Mouse (Mus musculus) CH12.LX (cell line): ENCODE measurements at regions not wholly inside any gene's neighbourhood (a gene's known extent, or its start where the extent isn't known, plus 50 kb on each side); places are given as distances from the start of the nearest gene placed in this dataset.

Source experiments
- DNase-seq: peaks from one replicate; pipeline ENCODE4 v3.0.0-alpha.2; 2013; ENCODE audit errors: extremely low read depth
- H3K27ac ChIP-seq: 2 replicates; pipeline ENCODE4 v1.5.1; 2012; ENCODE audit warnings: low read depth, mild to moderate bottlenecking, control low read depth, moderate library complexity; ENCODE audit not compliant: insufficient read depth
- H3K27me3 ChIP-seq: replicated peaks from 2 replicates; pipeline ENCODE3; 2012; ENCODE audit warnings: inconsistent platforms
- H3K36me3 ChIP-seq, 2 experiments: replicated peaks in 1 of 2; 2 replicates each; pipeline versions ENCODE3 to v1.6.1; 2012; ENCODE audit warnings: inconsistent platforms in 1 of 2, low read length in 1 of 2, mild to moderate bottlenecking in 1 of 2, mixed read lengths in 1 of 2, moderate library complexity in 1 of 2; ENCODE audit not compliant: control insufficient read depth in 1 of 2, insufficient read depth in 1 of 2
- H3K4me1 ChIP-seq, 2 experiments: 2 replicates each; pipeline ENCODE4 v1.6.1; 2012; ENCODE audit warnings: inconsistent platforms in 1 of 2, moderate library complexity in 1 of 2; ENCODE audit not compliant: insufficient read depth in 2 of 2, control insufficient read depth in 1 of 2
- H3K4me2 ChIP-seq: 2 replicates; pipeline ENCODE4 v1.6.1; 2012; ENCODE audit warnings: low read depth, mild to moderate bottlenecking, control low read depth; ENCODE audit not compliant: poor library complexity, insufficient read depth, severe bottlenecking
- H3K4me3 ChIP-seq, 3 experiments: fragments of 150-350 bp in 1 of 3; sonication (generic) in 1 of 3; replicated peaks in 1 of 3; 2 replicates each; pipeline versions ENCODE3 to v1.5.1; 2011 to 2012; ENCODE audit warnings: low read depth in 2 of 3, low read length in 2 of 3, mild to moderate bottlenecking in 2 of 3, moderate library complexity in 2 of 3, control low read depth in 1 of 3, improper control_type of control experiment in 1 of 3, inconsistent platforms in 1 of 3, mixed read lengths in 1 of 3; ENCODE audit not compliant: poor library complexity in 1 of 3
- H3K79me2 ChIP-seq: replicated peaks from 2 replicates; pipeline ENCODE4 v1.6.1; 2012; ENCODE audit warnings: mild to moderate bottlenecking, moderate library complexity; ENCODE audit not compliant: control insufficient read depth, poor library complexity, insufficient read depth, severe bottlenecking; ENCODE audit errors: extremely low read depth
- H3K9ac ChIP-seq: 2 replicates; pipeline ENCODE4 v1.6.1; 2012; ENCODE audit warnings: low read depth, mild to moderate bottlenecking, control low read depth, moderate library complexity; ENCODE audit not compliant: insufficient read depth
- H3K9me3 ChIP-seq: replicated peaks from 2 replicates; pipeline ENCODE3; 2012; ENCODE audit warnings: low read length, inconsistent platforms, mixed read lengths
- CHD2 ChIP-seq: IDR thresholded peaks from 2 replicates; pipeline ENCODE4 v1.6.1; 2011; ENCODE audit warnings: low read length, improper control_type of control experiment
- CTCF ChIP-seq, 2 experiments: IDR thresholded peaks in 1 of 2; conservative IDR thresholded peaks in 1 of 2; 2 replicates each; pipeline ENCODE4 v1.5.1; 2011 to 2012; ENCODE audit warnings: low read depth in 2 of 2, low read length in 2 of 2, improper control_type of control experiment in 1 of 2, inconsistent platforms in 1 of 2, mild to moderate bottlenecking in 1 of 2, moderate library complexity in 1 of 2
- E2F4 ChIP-seq: IDR thresholded peaks from 2 replicates; pipeline ENCODE4 v1.6.1; 2011; ENCODE audit warnings: low read depth, low read length, improper control_type of control experiment; ENCODE audit not compliant: insufficient replicate concordance
- EP300 ChIP-seq: IDR thresholded peaks from 2 replicates; pipeline ENCODE4 v1.6.1; 2011; ENCODE audit warnings: low read length, improper control_type of control experiment
- ETS1 ChIP-seq: conservative IDR thresholded peaks from 2 replicates; pipeline ENCODE4 v1.6.1; 2012; ENCODE audit warnings: low read depth, mild to moderate bottlenecking, inconsistent platforms, low read length, improper control_type of control experiment, moderate library complexity
- HCFC1 ChIP-seq: IDR thresholded peaks from 2 replicates; pipeline ENCODE4 v1.6.1; 2012; ENCODE audit warnings: low read depth, mild to moderate bottlenecking, inconsistent platforms, low read length, improper control_type of control experiment
- JUN ChIP-seq: IDR thresholded peaks from 2 replicates; pipeline ENCODE4 v1.6.1; 2011; ENCODE audit warnings: low read depth, mild to moderate bottlenecking, low read length, improper control_type of control experiment, moderate library complexity; ENCODE audit not compliant: insufficient read depth
- JUND ChIP-seq: conservative IDR thresholded peaks from 2 replicates; pipeline ENCODE4 v1.6.1; 2011; ENCODE audit warnings: low read depth, low read length, improper control_type of control experiment
- MAFK ChIP-seq: IDR thresholded peaks from 2 replicates; pipeline ENCODE4 v1.6.1; 2011; ENCODE audit warnings: low read length, improper control_type of control experiment; ENCODE audit not compliant: insufficient replicate concordance
- MAX ChIP-seq: IDR thresholded peaks from 2 replicates; pipeline ENCODE4 v1.6.1; 2011; ENCODE audit warnings: low read length, improper control_type of control experiment
- MXI1 ChIP-seq: IDR thresholded peaks from 2 replicates; pipeline ENCODE4 v1.6.1; 2011; ENCODE audit warnings: mild to moderate bottlenecking, low read depth, low read length, improper control_type of control experiment
- MYC ChIP-seq: IDR thresholded peaks from 2 replicates; pipeline ENCODE4 v1.6.1; 2011; ENCODE audit warnings: low read depth, mild to moderate bottlenecking, improper control_type of control experiment, low read length
- NELFE ChIP-seq: IDR thresholded peaks from 2 replicates; pipeline ENCODE4 v1.6.1; 2011; ENCODE audit warnings: low read depth, low read length, improper control_type of control experiment
- NRF1 ChIP-seq: IDR thresholded peaks from 2 replicates; pipeline ENCODE4 v1.6.1; 2014; ENCODE audit warnings: low read depth, mild to moderate bottlenecking, inconsistent platforms, low read length, improper control_type of control experiment, moderate library complexity
- POLR2A ChIP-seq: IDR thresholded peaks from 2 replicates; pipeline ENCODE4 v1.6.1; 2011; ENCODE audit warnings: low read depth, mild to moderate bottlenecking, improper control_type of control experiment, low read length
- POLR2AphosphoS2 ChIP-seq: IDR thresholded peaks from 2 replicates; pipeline ENCODE4 v1.6.1; 2011; ENCODE audit warnings: low read depth, low read length, improper control_type of control experiment
- RCOR1 ChIP-seq: conservative IDR thresholded peaks from 2 replicates; pipeline ENCODE4 v1.6.1; 2012; ENCODE audit warnings: low read depth, mild to moderate bottlenecking, inconsistent platforms, low read length, improper control_type of control experiment
- SIN3A ChIP-seq: IDR thresholded peaks from 2 replicates; pipeline ENCODE4 v1.6.1; 2012; ENCODE audit warnings: low read length, improper control_type of control experiment, inconsistent platforms
- SMC3 ChIP-seq: IDR thresholded peaks from 2 replicates; pipeline ENCODE4 v1.6.1; 2011; ENCODE audit warnings: low read depth, low read length, improper control_type of control experiment
- TCF12 ChIP-seq: IDR thresholded peaks from 2 replicates; pipeline ENCODE4 v1.6.1; 2014; ENCODE audit warnings: low read depth, mild to moderate bottlenecking, inconsistent platforms, low read length, improper control_type of control experiment
- UBTF ChIP-seq: IDR thresholded peaks from 2 replicates; pipeline ENCODE4 v1.6.1; 2012; ENCODE audit warnings: low read depth, mild to moderate bottlenecking, inconsistent platforms, low read length, improper control_type of control experiment, moderate library complexity
- USF1 ChIP-seq: IDR thresholded peaks from 2 replicates; pipeline ENCODE4 v1.6.1; 2014; ENCODE audit warnings: low read depth, mild to moderate bottlenecking, inconsistent platforms, low read length, improper control_type of control experiment
- ZC3H11A ChIP-seq: IDR thresholded peaks from 2 replicates; pipeline ENCODE4 v1.6.1; 2012; ENCODE audit warnings: low read depth, mild to moderate bottlenecking, inconsistent platforms, low read length, improper control_type of control experiment
- ZKSCAN1 ChIP-seq: IDR thresholded peaks from 2 replicates; pipeline ENCODE4 v1.6.1; 2012; ENCODE audit warnings: low read depth, inconsistent platforms, low read length, improper control_type of control experiment, borderline replicate concordance
- ZMIZ1 ChIP-seq: IDR thresholded peaks from 2 replicates; pipeline ENCODE4 v1.6.1; 2012; ENCODE audit warnings: low read depth, mild to moderate bottlenecking, inconsistent platforms, low read length, improper control_type of control experiment
- dilution Hi-C: fragments of 300-500 bp; cut with MboI; formaldehyde crosslinking; loops from 2 replicates; pipeline ENCODE4 v1.14.3; 2020; ENCODE audit warnings: low sequenced_read_pairs; ENCODE audit not compliant: extremely low pct_unique_long_range_greater_than_20kb, extremely low pct_ligation_motif_present
- in situ Hi-C: fragments of 300-500 bp; cut with MboI; formaldehyde crosslinking; loops from 3 replicates; pipeline ENCODE4 v1.14.3; 2019; ENCODE audit warnings: low sequenced_read_pairs, low pct_ligation_motif_present, low pct_unique_long_range_greater_than_20kb, mixed read lengths

- dilution Hi-C loops: no loop called here
- no peaks in the 10 kb centered on the region for H3K79me2 ChIP-seq
- H3K4me2 ChIP-seq: no peak overlapping the region
- no peaks in the 10 kb centered on the region for H3K9me3 ChIP-seq
- no peaks in the 10 kb centered on the region for H3K27me3 ChIP-seq
- no peak overlapping the region for H3K27ac ChIP-seq
- no peak overlapping the region for H3K9ac ChIP-seq
- H3K4me1 ChIP-seq: no peaks in the 10 kb centered on the region
- in situ Hi-C loops: no loop called here
- no peak for TF ChIP-seq POLR2AphosphoS2
- TF ChIP-seq POLR2A: no peak
- no peaks in the 10 kb centered on the region for H3K36me3 ChIP-seq
- no peak for DNase-seq
- H3K4me3 ChIP-seq: no peak overlapping the region
Measured at GRCm38 (mm10) chr3:23127134-23127533, 1050.7 kb downstream of the Tbl1xr1 start.

- dilution Hi-C loops: no loop called here
- H3K27me3 ChIP-seq: no peaks in the 10 kb centered on the region
Measured at GRCm38 (mm10) chr3:23135551-23135950, 1059.1 kb downstream of the Tbl1xr1 start.

GRCm38 (mm10) chr3:23138932-23139331 lies 1062.5 kb downstream of the Tbl1xr1 start:
- no peak for DNase-seq
- H3K9ac ChIP-seq: no peak overlapping the region
- no peaks in the 10 kb centered on the region for H3K27me3 ChIP-seq
- no peaks in the 10 kb centered on the region for H3K79me2 ChIP-seq
- H3K9me3 ChIP-seq: no peaks in the 10 kb centered on the region
- dilution Hi-C loops (no loop called here), in situ Hi-C loops (no loop called here)
- no peaks in the 10 kb centered on the region for H3K36me3 ChIP-seq
- no peak overlapping the region for H3K4me2 ChIP-seq
- no peak overlapping the region for H3K4me3 ChIP-seq
- no peak overlapping the region for H3K27ac ChIP-seq
- no peaks in the 10 kb centered on the region for H3K4me1 ChIP-seq
- TF ChIP-seq ZMIZ1 (no peak), UBTF (no peak), ETS1 (no peak), MYC (no peak), MAX (no peak), EP300 (no peak), TCF12 (no peak), MAFK (no peak), SMC3 (no peak), POLR2A (no peak), SIN3A (no peak), POLR2AphosphoS2 (no peak), JUND (no peak), NRF1 (no peak), CTCF (conservative IDR thresholded peaks at IDR 0.05 in 1 of 2, IDR thresholded peaks at IDR 0.05 in 1 of 2; ENCODE audit: low read depth in 2 of 2, low read length in 2 of 2) (no peak), RCOR1 (no peak)

More at GRCm38 (mm10) chr3:23135551-23135950, 1059.1 kb downstream of the Tbl1xr1 start:
- Histone ChIP-seq H3K79me2 (no peaks in the 10 kb centered on the region), H3K9me3 (no peaks in the 10 kb centered on the region), H3K4me3 (no peak overlapping the region), H3K9ac (no peak overlapping the region), H3K27ac (no peak overlapping the region), H3K4me1 (no peaks in the 10 kb centered on the region), H3K4me2 (no peak overlapping the region), H3K36me3 (no peaks in the 10 kb centered on the region)
- in situ Hi-C loops: no loop called here
- no peak for DNase-seq
- TF ChIP-seq TCF12 (no peak), CHD2 (no peak), POLR2AphosphoS2 (no peak), JUND (no peak), MXI1 (no peak), ZKSCAN1 (no peak), ETS1 (no peak), JUN (no peak), HCFC1 (no peak), ZMIZ1 (no peak), MAX (no peak), EP300 (no peak), E2F4 (no peak), ZC3H11A (no peak), NELFE (no peak), USF1 (no peak), RCOR1 (no peak)
